ENCODE assay signal across 22 mouse cellular contexts in genomic region chrX:113076053-113076452, GRCm38 (mm10).
"Had no signal": no experiment of that assay in that cellular context is flagged by ENCODE, and none has a peak within 500 bp of the region (broad histone marks: within the 10 kb centered on the region; RNA-seq: fewer than 3 reads in every experiment).

No protein-coding gene starts in this region.

- H3K36me3 ChIP-seq: lung, embryonic 15.5 days; neural tube, embryonic 13.5 days; neural tube, embryonic 15.5 days; stomach, embryonic 15.5 days had no signal

- DNase-seq: liver, postnatal 0 days; lung, adult 2 months; lung, postnatal 14 days; lung, postnatal 36 days; midbrain, embryonic 14.5 days; retina, postnatal 1 day; right cerebral cortex, adult 18-20 months; right cerebral cortex, postnatal 25 days; right cerebral cortex, postnatal 4 days; spleen, adult 18-20 months; thymus, adult 2 months; thymus, postnatal 25 days; thymus, postnatal 4 days had no signal

- H3K27ac ChIP-seq: lung, embryonic 15.5 days; macrophage; midbrain, embryonic 10.5 days; midbrain, embryonic 12.5 days; neural tube, embryonic 13.5 days; neural tube, embryonic 15.5 days; stomach, embryonic 15.5 days; stomach, postnatal 0 days had no signal

- H3K9ac ChIP-seq: liver, postnatal 0 days; lung, embryonic 15.5 days; midbrain, embryonic 12.5 days; neural tube, embryonic 13.5 days; neural tube, embryonic 15.5 days; stomach, embryonic 15.5 days had no signal

- H3K4me3 ChIP-seq: lung, embryonic 15.5 days; midbrain, embryonic 10.5 days; midbrain, embryonic 12.5 days; myocyte; neural tube, embryonic 13.5 days; neural tube, embryonic 15.5 days; stomach, embryonic 15.5 days had no signal

- H3K27me3 ChIP-seq: lung, embryonic 15.5 days; midbrain, embryonic 12.5 days; neural tube, embryonic 13.5 days; neural tube, embryonic 15.5 days; stomach, embryonic 15.5 days had no signal

- H3K4me1 ChIP-seq: lung, embryonic 15.5 days; midbrain, embryonic 10.5 days; midbrain, embryonic 12.5 days; neural tube, embryonic 13.5 days; neural tube, embryonic 15.5 days; stomach, embryonic 15.5 days had no signal

- H3K9me3 ChIP-seq: lung, embryonic 15.5 days; midbrain, embryonic 10.5 days; midbrain, embryonic 12.5 days; neural tube, embryonic 13.5 days; neural tube, embryonic 15.5 days; stomach, embryonic 15.5 days had no signal
